ENCODE assay signal across 34 mouse cellular contexts in genomic region chr4:21173789-21174188, GRCm38 (mm10).
"Had no signal": no experiment of that assay in that cellular context is flagged by ENCODE, and none has a peak within 500 bp of the region (broad histone marks: within the 10 kb centered on the region; RNA-seq: fewer than 3 reads in every experiment).

No protein-coding gene starts in this region.

- H3K9ac ChIP-seq: heart, embryonic 12.5 days; heart, embryonic 13.5 days; heart, embryonic 15.5 days; hindbrain, embryonic 12.5 days; hindbrain, embryonic 13.5 days; hindbrain, embryonic 14.5 days; hindbrain, embryonic 15.5 days; intestine, embryonic 15.5 days; kidney, embryonic 15.5 days had no signal

- ATAC-seq: hindbrain, postnatal 0 days; inflammation-experienced regulatory T-cells, adult 6 months; intestine, embryonic 15.5 days; intestine, embryonic 16.5 days; intestine, postnatal 0 days had no signal

- DNase-seq: heart, postnatal 10 days; heart, postnatal 14 days; heart, postnatal 36 days; heart, postnatal 4 days; kidney, adult 11 months; kidney, adult 18-20 months; kidney, adult 2 months; kidney, adult 8-10 months; kidney, adult 9 months; kidney, postnatal 10 days; kidney, postnatal 14 days; kidney, postnatal 25 days; kidney, postnatal 36 days; kidney, postnatal 4 days; layer of hippocampus, adult 9-11 months; layer of hippocampus, postnatal 36 days had no signal

- H3K27ac ChIP-seq: heart, embryonic 10.5 days; heart, embryonic 13.5 days; heart, embryonic 15.5 days; hindbrain, embryonic 10.5 days; hindbrain, embryonic 12.5 days; hindbrain, embryonic 13.5 days; hindbrain, embryonic 14.5 days; hindbrain, embryonic 15.5 days; hindbrain, postnatal 0 days; intestine, embryonic 15.5 days; kidney, embryonic 15.5 days; kidney, postnatal 0 days; layer of hippocampus, adult 2 months had no signal

- H3K36me3 ChIP-seq: heart, embryonic 10.5 days; heart, embryonic 12.5 days; heart, embryonic 13.5 days; heart, embryonic 15.5 days; hindbrain, embryonic 10.5 days; hindbrain, embryonic 12.5 days; hindbrain, embryonic 13.5 days; hindbrain, embryonic 15.5 days; intestine, embryonic 15.5 days; kidney, embryonic 15.5 days had no signal

- H3K4me2 ChIP-seq: heart, embryonic 11.5 days; heart, embryonic 12.5 days; heart, embryonic 13.5 days; heart, embryonic 15.5 days; hindbrain, embryonic 12.5 days; hindbrain, embryonic 13.5 days; hindbrain, embryonic 14.5 days; hindbrain, embryonic 15.5 days; intestine, embryonic 15.5 days; kidney, embryonic 15.5 days had no signal

- H3K27me3 ChIP-seq: heart, embryonic 12.5 days; heart, embryonic 13.5 days; heart, embryonic 15.5 days; hindbrain, embryonic 12.5 days; hindbrain, embryonic 13.5 days; hindbrain, embryonic 15.5 days; intestine, embryonic 15.5 days; kidney, embryonic 15.5 days had no signal

- H3K4me1 ChIP-seq: heart, embryonic 10.5 days; heart, embryonic 12.5 days; heart, embryonic 13.5 days; heart, embryonic 15.5 days; hindbrain, embryonic 10.5 days; hindbrain, embryonic 12.5 days; intestine, embryonic 15.5 days; kidney, embryonic 15.5 days had no signal

- H3K4me3 ChIP-seq: heart, embryonic 10.5 days; heart, embryonic 12.5 days; heart, embryonic 13.5 days; heart, embryonic 15.5 days; hindbrain, embryonic 10.5 days; hindbrain, embryonic 12.5 days; hindbrain, embryonic 13.5 days; hindbrain, embryonic 15.5 days; intestine, embryonic 15.5 days; kidney, embryonic 15.5 days; layer of hippocampus, adult 2 months had no signal

- H3K9me3 ChIP-seq: heart, embryonic 10.5 days; heart, embryonic 12.5 days; heart, embryonic 15.5 days; hindbrain, embryonic 10.5 days; hindbrain, embryonic 12.5 days; hindbrain, embryonic 13.5 days; hindbrain, embryonic 15.5 days; intestine, embryonic 15.5 days; kidney, embryonic 15.5 days had no signal
